Mouse (Mus musculus) E14TG2a.4 (cell line): ENCODE data around the gene Efcab6.

ENCODE experiments used
- CTCF ChIP-seq: conservative IDR thresholded peaks from 2 replicates; pipeline ENCODE4 v1.5.1; 2014; ENCODE audit warnings: low read length
- NANOG ChIP-seq: IDR thresholded peaks from 2 replicates; pipeline ENCODE4 v1.6.1; 2014; ENCODE audit warnings: borderline replicate concordance, low read length, mixed read lengths

- TF ChIP-seq NANOG: no peak
- no peak for TF ChIP-seq CTCF
These were observed 21.2 kb upstream of the Efcab6 start for GRCm38 (mm10) chr15:84086364-84086763.
